Mouse (Mus musculus) testis, adult 2 months (tissue): ENCODE data around the gene Cdc20.

Experiments used
- CTCF ChIP-seq: fragments of 200-500 bp; IDR thresholded peaks from 2 replicates; pipeline ENCODE4 v1.5.1; 2012; ENCODE audit warnings: low read depth, mild to moderate bottlenecking, inconsistent platforms, low read length, moderate library complexity; ENCODE audit not compliant: control insufficient read depth, insufficient read depth, insufficient replicate concordance
- POLR2A ChIP-seq: fragments of 200-500 bp; IDR thresholded peaks from 2 replicates; pipeline ENCODE4 v1.6.1; 2012; ENCODE audit warnings: low read depth, mild to moderate bottlenecking, inconsistent platforms, low read length, moderate library complexity; ENCODE audit not compliant: control insufficient read depth

DNA sequence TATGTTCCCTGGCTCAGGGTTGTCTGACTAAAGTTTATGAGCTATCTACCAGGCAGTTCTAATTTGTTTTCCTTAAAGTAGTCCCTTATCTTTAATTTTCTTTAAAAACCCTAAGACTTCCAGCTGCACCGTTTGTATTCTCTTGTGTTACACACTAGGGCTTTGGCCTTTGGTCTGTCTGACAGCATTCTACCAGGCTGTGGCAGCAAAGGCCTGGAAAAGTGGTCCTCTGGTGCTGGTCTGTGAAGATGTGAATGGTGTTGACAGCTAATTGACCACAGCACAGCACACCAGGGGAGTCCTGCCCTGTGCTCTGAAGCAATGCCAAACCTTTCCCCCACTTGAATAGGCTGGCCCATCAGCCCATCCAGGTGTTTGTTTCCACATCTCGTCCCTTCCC lies 21.4 kb downstream of the Cdc20 start:
- no peak for TF ChIP-seq CTCF
- no peak for TF ChIP-seq POLR2A
